Mouse (Mus musculus) midbrain, embryonic 11.5 days (tissue): ENCODE measurements around the gene Erbb2. TPM values are rescaled to one million over a fixed set of nuclear protein-coding genes. Genes with fewer than 3 reads are reported as not detected.

ENCODE experiments used
- ATAC-seq: fragments of 200-750 bp; cut with Nextera tagmentation; 2 replicates; pipeline ENCODE4 v1.8.0; 2017; ENCODE audit warnings: moderate TSS enrichment, moderate library complexity; ENCODE audit not compliant: low FRiP score
- DNase-seq: peaks from one replicate; pipeline ENCODE4 v3.0.0; 2015; ENCODE audit warnings: low spot score; ENCODE audit errors: missing footprints
- H3K27ac ChIP-seq: fragments of 300-500 bp; sonication (generic); 2 replicates; pipeline ENCODE4 v1.5.1; 2014; ENCODE audit warnings: low read depth, low read length
- H3K27me3 ChIP-seq: fragments of 300-500 bp; sonication (generic); 2 replicates; pipeline ENCODE4 v1.6.1; 2014; ENCODE audit warnings: mild to moderate bottlenecking, low read length, moderate library complexity, mixed read lengths; ENCODE audit not compliant: control insufficient read depth, insufficient read depth
- H3K36me3 ChIP-seq: fragments of 300-500 bp; sonication (generic); 2 replicates; pipeline ENCODE4 v1.6.1; 2014; ENCODE audit warnings: mild to moderate bottlenecking, low read length, moderate library complexity, mixed read lengths; ENCODE audit not compliant: control insufficient read depth, insufficient read depth
- H3K4me1 ChIP-seq: fragments of 300-500 bp; sonication (generic); 2 replicates; pipeline ENCODE4 v1.6.1; 2014; ENCODE audit warnings: low read length; ENCODE audit not compliant: control insufficient read depth, insufficient read depth
- H3K4me2 ChIP-seq: fragments of 300-500 bp; sonication (generic); 2 replicates; pipeline ENCODE4 v1.6.1; 2014; ENCODE audit warnings: mild to moderate bottlenecking, moderate library complexity
- H3K4me3 ChIP-seq: fragments of 300-500 bp; sonication (generic); 2 replicates; pipeline ENCODE4 v1.5.1; 2014; ENCODE audit warnings: low read depth, low read length
- H3K9ac ChIP-seq: fragments of 300-500 bp; sonication (generic); 2 replicates; pipeline ENCODE4 v1.6.1; 2014; ENCODE audit warnings: low read length
- H3K9me3 ChIP-seq: fragments of 300-500 bp; sonication (generic); 2 replicates; pipeline ENCODE4 v1.6.1; 2016; ENCODE audit warnings: low read length; ENCODE audit not compliant: control insufficient read depth
- WGBS: fragments of 180-500 bp; shearing (Covaris S2); extraction: QIAGEN DNeasy Blood & Tissue Kit; methylation state at CpG from one replicate; pipeline ENCODE4 v1.1.7; 2014; 5-methylcytosine and 5-hydroxymethylcytosine counted together
- polyA plus RNA-seq: library from polyadenylated mRNA; unstranded; fragments of >200 nt; fragmentation: Nextera tagmentation; extraction: Ambion mirVana; gene quantifications from 2 replicates; pipeline ENCODE4 v1.2.1, GENCODE M21; 2014

Gene Erbb2
- polyA plus RNA-seq, 1 experiment from 2014 or later = 14.8 TPM

- H3K9me3 ChIP-seq = no peaks in the 10 kb centered on the region
- H3K9ac ChIP-seq = no peak overlapping the region
- no peak overlapping the region for H3K27ac ChIP-seq
- no peaks in the 10 kb centered on the region for H3K36me3 ChIP-seq
- DNase-seq (no peak), ATAC-seq (no peak)
- WGBS = 91% methylated on average over 7 of the region's 7 CpGs
- H3K27me3 ChIP-seq = no peaks in the 10 kb centered on the region
- no peak overlapping the region for H3K4me2 ChIP-seq
- H3K4me1 ChIP-seq = no peaks in the 10 kb centered on the region
- H3K4me3 ChIP-seq = no peak overlapping the region
These were observed 14.3 kb downstream of the Erbb2 start for GRCm38 (mm10) chr11:98426592-98426991.

- H3K27ac ChIP-seq = no peak overlapping the region
- ATAC-seq (no peak), DNase-seq (no peak)
- H3K9ac ChIP-seq = no peak overlapping the region
- H3K27me3 ChIP-seq = no peaks in the 10 kb centered on the region
- no peak overlapping the region for H3K4me3 ChIP-seq
- 91% methylated on average over 5 of the region's 5 CpGs for WGBS
- no peaks in the 10 kb centered on the region for H3K36me3 ChIP-seq
- no peaks in the 10 kb centered on the region for H3K9me3 ChIP-seq
- no peak overlapping the region for H3K4me2 ChIP-seq
- no peaks in the 10 kb centered on the region for H3K4me1 ChIP-seq
These were observed 16.2 kb downstream of the Erbb2 start for GRCm38 (mm10) chr11:98428436-98428835.

- Histone ChIP-seq H3K9ac (no peak overlapping the region), H3K9me3 (no peaks in the 10 kb centered on the region), H3K27me3 (no peaks in the 10 kb centered on the region), H3K4me3 (no peak overlapping the region), H3K4me2 (no peak overlapping the region), H3K27ac (no peak overlapping the region), H3K4me1 (no peaks in the 10 kb centered on the region), H3K36me3 (no peaks in the 10 kb centered on the region)
- ATAC-seq (no peak), DNase-seq (peak; percentile 51)
- 89% methylated on average over 9 of the region's 9 CpGs for WGBS
These were observed 19.7 kb downstream of the Erbb2 start for GRCm38 (mm10) chr11:98431743-98432502.

- no peak for ATAC-seq
- peaks cover 7% of the 10 kb centered on the region; the same call in 1 of the 2 replicates for H3K4me1 ChIP-seq
- H3K9ac ChIP-seq = no peak overlapping the region
- H3K4me2 ChIP-seq = no peak overlapping the region
- no peak overlapping the region for H3K27ac ChIP-seq
- H3K9me3 ChIP-seq = no peaks in the 10 kb centered on the region
- no peaks in the 10 kb centered on the region for H3K36me3 ChIP-seq
- no peak overlapping the region for H3K4me3 ChIP-seq
- 91% methylated on average over 9 of the region's 9 CpGs for WGBS
- H3K27me3 ChIP-seq = no peaks in the 10 kb centered on the region
- no peak for DNase-seq
These were observed 23.5 kb downstream of the Erbb2 start for GRCm38 (mm10) chr11:98435723-98436122.

GRCm38 (mm10) chr11:98437441-98437840 lies 25.2 kb downstream of the Erbb2 start:
- no peaks in the 10 kb centered on the region for H3K27me3 ChIP-seq
- H3K4me1 ChIP-seq = peaks cover 7% of the 10 kb centered on the region; the same call in 1 of the 2 replicates
- no peak overlapping the region for H3K4me2 ChIP-seq
- no peak overlapping the region for H3K4me3 ChIP-seq
- ATAC-seq (no peak), DNase-seq (peak; percentile 54)
- H3K9me3 ChIP-seq = no peaks in the 10 kb centered on the region
- WGBS = 89% methylated on average over 6 of the region's 6 CpGs
- no peak overlapping the region for H3K9ac ChIP-seq
- no peak overlapping the region for H3K27ac ChIP-seq
- no peaks in the 10 kb centered on the region for H3K36me3 ChIP-seq

- ATAC-seq = peak; percentile 91
- 3% methylated on average over 43 of the region's 43 CpGs for WGBS
- H3K4me1 ChIP-seq = peaks cover 7% of the 10 kb centered on the region; the same call in 1 of the 2 replicates
These were observed 26.3 kb downstream of the Erbb2 start, which contains the start of gene Mien1 for GRCm38 (mm10) chr11:98438331-98439158. Gene Mien1 (minus strand): TSS chr11:98438991.

GRCm38 (mm10) chr11:98443688-98444087 lies 31.4 kb downstream of the Erbb2 start:
- 0 out of 2 replicates have a peak, but pooled peaks cover 2% of the 10 kb centered on the region for H3K4me1 ChIP-seq
- ATAC-seq (no peak), DNase-seq (no peak)
- no peak overlapping the region for H3K4me2 ChIP-seq
- no peak overlapping the region for H3K27ac ChIP-seq
- no peaks in the 10 kb centered on the region for H3K36me3 ChIP-seq
- H3K9ac ChIP-seq = no peak overlapping the region
- H3K9me3 ChIP-seq = no peaks in the 10 kb centered on the region
- whole genome bisulfite sequencing = 93% methylated on average over 1 of the region's 1 CpGs
- no peak overlapping the region for H3K4me3 ChIP-seq
- H3K27me3 ChIP-seq = peaks cover 12% of the 10 kb centered on the region

More at GRCm38 (mm10) chr11:98438331-98439158, 26.3 kb downstream of the Erbb2 start, which contains the start of gene Mien1:
- H3K4me3 ChIP-seq = peak within 1 kb of the TSS; percentile 70
- no peaks in the 10 kb centered on the region for H3K9me3 ChIP-seq
- H3K36me3 ChIP-seq = no peaks in the 10 kb centered on the region
- H3K9ac ChIP-seq = peak within 1 kb of the TSS; percentile 62
- peak within 1 kb of the TSS; percentile 84 for H3K4me2 ChIP-seq
- peak; percentile 100 for DNase-seq
- no peak within 1 kb of the TSS for H3K27ac ChIP-seq
- H3K27me3 ChIP-seq = no peaks in the 10 kb centered on the region

DNA sequence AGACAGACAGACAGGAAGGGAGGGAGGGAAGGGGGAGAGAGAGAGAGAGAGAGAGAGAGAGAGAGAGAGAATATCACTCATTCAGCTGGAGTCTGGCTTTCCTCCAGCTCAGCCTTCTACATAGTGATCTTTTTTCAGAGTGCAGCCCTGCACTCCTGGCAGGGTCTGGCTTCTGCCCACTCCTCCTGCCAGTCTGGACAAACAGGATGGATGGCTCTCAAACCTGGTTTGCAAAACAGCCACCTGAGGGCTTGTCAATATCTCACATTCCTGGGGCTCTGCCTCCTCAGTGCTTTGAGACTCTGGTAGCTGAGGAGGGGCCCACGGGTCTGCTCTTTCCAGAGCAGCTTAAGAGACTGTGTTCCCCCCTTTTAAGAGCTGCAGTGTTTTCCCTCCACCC lies 33.0 kb downstream of the Erbb2 start:
- H3K27me3 ChIP-seq = peaks cover 12% of the 10 kb centered on the region
- H3K4me1 ChIP-seq = 0 out of 2 replicates have a peak, but pooled peaks cover 2% of the 10 kb centered on the region
- no peaks in the 10 kb centered on the region for H3K36me3 ChIP-seq
- H3K9me3 ChIP-seq = no peaks in the 10 kb centered on the region
- H3K27ac ChIP-seq = no peak overlapping the region
- no peak for ATAC-seq
- no peak overlapping the region for H3K4me2 ChIP-seq
- no peak overlapping the region for H3K9ac ChIP-seq
- H3K4me3 ChIP-seq = no peak overlapping the region
- 60% methylated on average over 1 of the region's 1 CpGs for WGBS
- no peak for DNase-seq

GRCm38 (mm10) chr11:98445679-98446078 lies 33.4 kb downstream of the Erbb2 start:
- Histone ChIP-seq H3K9ac (no peak overlapping the region), H3K4me2 (no peak overlapping the region), H3K4me1 (0 out of 2 replicates have a peak, but pooled peaks cover 2% of the 10 kb centered on the region), H3K27me3 (peaks cover 12% of the 10 kb centered on the region), H3K4me3 (no peak overlapping the region), H3K27ac (no peak overlapping the region), H3K9me3 (no peaks in the 10 kb centered on the region), H3K36me3 (no peaks in the 10 kb centered on the region)
- DNase-seq (no peak), ATAC-seq (no peak)
- WGBS = 54% methylated on average over 4 of the region's 4 CpGs
